Mouse (Mus musculus): Measurements from ENCODE around the gene Med29.
A peak's percentile ranks its signal among the peaks of the same experiment; 100 is the strongest.

Med29 gene

DNA sequence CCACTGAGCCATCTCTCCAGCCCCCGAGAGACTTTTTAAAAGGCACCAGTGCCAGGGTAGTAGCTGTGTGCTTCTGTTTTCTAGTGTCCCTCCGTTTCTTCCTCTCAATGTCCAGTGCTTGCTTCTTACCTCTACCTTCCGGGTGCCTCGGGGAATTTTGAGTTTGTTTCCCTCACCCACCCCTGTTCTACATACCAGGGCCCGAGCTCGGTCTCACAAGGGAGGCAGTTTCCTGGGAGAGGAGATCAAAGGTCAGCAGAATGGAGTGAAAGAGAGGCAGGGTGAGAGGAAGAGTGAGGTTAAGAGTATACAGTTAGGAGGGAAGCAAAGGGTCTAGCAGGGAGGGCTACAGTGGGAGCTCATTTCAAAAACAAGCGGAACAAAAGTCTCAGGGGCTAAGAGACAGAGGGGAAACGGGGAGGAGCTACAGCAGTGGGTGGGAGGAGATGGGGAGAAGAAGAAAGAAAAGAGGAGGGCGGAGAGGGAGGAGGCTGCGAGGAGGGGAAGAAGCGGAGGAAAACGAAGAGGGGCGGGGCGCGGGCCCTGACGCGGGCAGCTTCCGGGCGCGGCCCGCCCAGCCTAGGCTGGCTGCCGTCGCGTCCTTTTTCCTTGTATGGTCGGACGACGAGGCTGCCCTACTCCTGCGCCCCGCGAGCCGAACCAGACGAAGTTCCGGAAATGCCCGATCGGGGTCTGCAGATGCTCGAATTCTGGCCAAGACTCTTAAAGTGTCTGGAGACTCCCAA is 17.2 kb downstream of the Med29 start:
- DNase-seq, result peak; percentile 91

DNA sequence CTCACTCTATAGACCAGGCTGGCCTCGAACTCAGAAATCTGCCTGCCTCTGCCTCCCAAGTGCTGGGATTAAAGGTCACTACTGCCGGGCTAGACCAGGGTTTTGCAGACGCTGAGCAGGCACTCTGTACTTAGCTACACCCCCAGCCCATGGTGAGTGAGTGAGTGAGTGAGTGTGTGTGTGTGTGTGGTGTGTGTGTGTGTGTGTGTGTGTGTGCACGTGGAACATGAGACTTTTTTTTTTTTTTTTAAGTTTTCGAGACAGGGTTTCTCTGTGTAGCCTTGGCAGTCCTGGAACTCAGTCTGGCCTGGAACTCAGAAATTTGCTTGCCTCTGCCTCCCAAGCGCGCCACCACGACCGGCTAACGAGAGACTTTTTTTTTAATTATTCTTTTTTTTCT is 17.9 kb downstream of the Med29 start:
- DNase-seq, result no peak

DNA sequence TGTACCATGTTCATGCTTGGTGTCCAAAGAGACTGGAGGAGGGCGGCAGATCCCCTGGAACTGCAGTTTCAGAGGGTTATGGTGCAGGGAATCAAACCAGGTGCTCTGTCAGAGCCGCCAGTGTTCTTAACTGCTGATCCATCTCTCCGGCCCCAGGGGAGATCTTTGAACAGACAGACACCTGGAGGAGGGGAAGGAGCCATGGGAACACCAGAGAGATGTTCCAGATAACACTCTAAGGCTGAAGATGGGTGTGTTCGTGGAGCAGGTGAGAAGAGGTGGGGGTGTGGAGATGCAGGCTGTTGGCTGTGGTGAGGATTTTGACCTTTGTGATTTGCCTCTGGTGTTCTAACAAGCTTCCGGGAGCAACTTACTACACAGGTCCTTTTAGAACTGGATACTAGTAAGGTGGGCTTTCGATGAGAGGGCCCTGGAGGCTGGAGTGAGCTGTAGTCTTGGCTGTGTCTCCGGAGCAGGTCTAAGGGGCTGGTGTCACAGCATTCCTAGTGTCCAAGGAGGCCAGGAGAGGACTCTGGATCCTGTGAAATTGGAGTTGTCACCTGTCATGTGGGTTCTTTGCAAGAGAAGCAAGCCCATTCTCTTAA is 18.5 kb downstream of the Med29 start:
- no peak for DNase-seq

DNA sequence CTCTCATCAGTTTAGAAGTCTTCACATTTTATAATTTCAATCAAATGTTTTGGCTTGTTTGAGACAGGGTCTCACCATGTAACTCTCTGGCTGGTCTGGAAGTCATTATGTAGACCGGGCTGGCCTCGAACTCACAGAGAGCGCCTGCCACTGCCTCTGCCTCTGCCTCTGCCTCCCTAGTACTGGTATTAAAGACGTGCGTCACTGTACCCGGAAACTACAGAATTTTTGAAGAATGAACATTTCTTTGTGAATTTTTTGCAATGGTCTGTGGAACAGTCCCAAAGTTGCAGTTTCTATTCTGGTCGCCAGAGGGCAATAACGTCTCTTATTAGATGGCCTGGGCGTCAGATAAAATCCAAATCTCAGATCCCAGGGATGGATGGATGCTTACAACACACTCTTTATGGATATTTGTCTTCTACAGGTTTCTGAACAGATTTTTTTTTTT is 19.4 kb downstream of the Med29 start:
- DNase-seq, result peak; percentile 80

DNA sequence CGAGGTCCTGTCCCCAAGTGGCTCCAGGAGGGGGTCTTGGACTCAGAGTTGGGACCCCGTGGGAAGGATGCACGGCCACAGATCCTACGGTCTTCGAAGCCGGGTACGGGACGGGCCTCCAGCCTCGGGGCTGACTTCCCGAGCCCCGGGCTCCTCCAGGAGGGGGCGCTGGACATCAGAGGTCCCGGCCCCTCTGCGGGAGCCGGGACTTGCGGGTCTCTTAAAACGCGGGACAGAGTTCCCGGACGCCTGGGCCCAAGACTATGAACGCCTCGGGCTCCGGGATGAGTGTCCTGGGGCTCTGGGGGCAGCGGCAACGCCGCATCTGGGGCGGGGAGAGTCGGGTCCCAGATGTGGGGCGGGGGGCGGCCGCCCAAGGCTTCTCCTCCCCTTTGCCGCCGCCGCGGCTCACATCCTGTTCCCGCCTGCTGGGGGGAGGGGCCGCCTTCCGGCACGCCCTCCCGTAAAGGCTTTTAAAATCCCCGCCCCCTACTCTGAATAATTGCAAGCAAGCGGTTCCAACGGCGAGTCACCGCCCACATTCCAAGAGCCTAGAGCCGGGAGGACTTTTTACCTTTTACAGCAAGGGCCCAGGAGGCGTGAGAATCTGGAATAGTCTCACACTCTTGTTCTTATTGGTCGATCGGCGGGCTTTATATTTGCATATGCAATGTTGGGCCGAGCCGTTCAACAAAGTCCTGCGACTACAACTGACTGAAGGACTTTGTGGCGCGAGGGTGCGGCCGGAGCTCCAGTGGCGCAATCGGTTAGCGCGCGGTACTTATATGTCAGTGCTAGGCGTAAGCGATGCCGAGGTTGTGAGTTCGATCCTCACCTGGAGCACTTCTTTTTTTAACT is 20.0 kb downstream of the Med29 start, which contains the start of gene Plekhg2:
Gene Plekhg2, minus strand, starts transcription at position 349 of the 858 bp plus-strand sequence.
- peak; percentile 99 for DNase-seq

- peak; percentile 44 for DNase-seq
Observed at GRCm38 (mm10) chr7:28371514-28371989, 21.0 kb downstream of the Med29 start.

DNA sequence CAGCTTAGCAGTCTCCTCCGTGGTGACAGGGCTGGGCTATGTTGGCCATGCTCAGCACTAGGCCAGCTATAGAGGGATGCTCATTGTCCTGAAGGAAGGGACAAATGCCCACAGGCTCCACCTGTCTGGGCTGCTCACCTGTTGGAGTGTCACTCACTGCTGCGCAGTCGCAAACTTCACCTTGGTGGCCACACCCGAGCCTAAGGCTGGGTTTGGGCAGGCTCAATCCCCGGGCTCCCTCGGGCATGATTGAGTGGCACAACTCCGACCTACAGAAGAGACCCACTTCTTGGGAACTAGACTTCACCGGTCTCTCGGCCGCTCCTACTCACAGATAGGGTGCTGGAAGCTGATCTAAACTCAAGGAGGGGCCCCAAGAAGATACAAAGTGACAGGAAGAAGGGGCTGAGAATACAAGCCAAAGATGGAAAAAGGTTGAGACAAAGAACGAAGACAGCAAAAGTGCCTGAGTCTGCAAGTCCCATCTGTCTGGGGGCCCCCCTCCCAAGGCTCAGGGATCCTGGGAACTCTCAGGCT is 21.5 kb downstream of the Med29 start:
- DNase-seq, result no peak

- no peak for DNase-seq
Observed at GRCm38 (mm10) chr7:28370051-28370450, 22.5 kb downstream of the Med29 start.

DNA sequence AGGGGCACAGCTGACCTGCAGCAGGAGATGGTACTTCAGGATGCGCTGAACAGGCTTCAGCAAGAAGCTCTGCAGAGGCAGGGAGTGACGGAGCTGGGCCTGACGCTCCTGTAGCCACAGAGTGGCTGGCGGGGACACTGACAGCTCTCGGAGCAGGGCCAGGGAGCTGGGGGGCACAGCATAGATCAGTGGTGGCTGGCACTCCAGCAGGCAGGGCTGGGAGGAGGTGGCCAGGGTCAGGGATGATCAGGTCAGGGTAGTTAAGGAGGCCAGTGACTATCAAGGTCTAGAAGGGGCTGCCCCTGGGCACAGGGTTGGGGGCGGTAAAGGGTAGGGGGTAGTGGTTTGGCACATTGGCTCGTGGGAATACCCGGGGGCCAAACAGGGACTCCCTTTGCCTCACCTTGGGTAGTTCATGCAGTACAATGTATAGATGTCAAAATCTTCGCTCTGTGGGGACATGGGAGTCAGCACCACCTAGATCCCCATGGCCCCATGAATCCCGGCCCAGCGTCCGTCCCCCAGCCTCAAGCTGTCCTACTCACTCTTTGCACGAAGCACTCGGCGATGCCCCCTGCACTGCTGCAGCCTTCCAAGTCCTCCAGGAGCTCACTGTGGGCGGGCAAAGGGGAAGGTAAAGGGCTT is 24.1 kb downstream of the Med29 start:
- DNase-seq, result no peak

DNA sequence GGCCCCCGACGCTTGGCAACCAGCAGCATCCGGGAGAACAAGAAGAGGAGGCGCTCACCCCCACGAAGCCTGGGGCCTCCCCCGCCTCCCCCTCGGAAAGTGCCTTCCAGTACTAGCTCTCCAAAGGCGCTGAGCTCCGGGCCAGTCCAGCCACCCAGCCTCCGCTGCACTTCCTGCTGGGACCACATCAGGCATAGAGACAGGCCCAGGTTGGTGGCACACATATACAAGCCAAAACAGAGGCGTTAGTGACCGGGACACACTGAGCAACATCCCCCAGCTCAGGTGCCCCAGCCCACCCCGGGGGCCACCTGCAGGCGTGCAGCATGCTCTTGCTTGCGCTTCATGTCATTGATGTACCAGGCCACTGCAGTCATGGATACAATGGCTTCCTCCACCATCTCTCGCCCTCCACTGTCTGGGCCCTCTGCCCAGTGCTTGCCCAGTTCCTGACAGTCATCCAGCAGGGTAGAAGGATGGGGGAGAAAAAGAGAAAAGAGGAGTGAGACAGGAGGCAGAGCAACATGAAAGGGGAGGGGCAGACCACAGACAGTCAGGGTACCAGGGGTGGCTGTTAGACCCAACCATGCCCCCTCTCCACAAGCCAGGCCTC is 24.7 kb downstream of the Med29 start:
- DNase-seq, result no peak

- DNase-seq, result no peak
Observed at GRCm38 (mm10) chr7:28362441-28363060, 30.0 kb downstream of the Med29 start.

GRCm38 (mm10) chr7:28361647-28362341 is 30.7 kb downstream of the Med29 start:
- no peak for DNase-seq

DNA sequence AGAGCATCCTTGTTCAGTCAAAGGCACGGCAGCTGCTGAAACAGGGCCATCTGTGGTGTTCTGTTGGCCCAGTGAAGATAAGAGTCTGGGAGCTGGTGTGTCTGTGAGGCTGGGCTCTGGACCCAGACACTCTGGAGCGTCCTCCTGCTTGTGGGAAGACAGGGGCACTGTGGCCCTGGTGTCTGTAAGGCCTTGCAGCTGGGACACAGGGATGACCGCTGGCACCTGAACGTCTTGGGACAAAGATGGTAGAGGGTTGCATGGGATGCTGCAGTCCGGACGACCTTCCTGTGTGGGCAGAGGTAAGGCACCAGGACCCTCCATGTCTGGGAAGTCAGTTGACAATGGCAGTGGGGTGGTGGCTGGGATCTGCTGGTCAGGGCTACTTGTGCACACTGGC is 32.2 kb downstream of the Med29 start:
- DNase-seq, result no peak

GRCm38 (mm10) chr7:28359854-28360253 is 32.7 kb downstream of the Med29 start:
- DNase-seq, result no peak

DNA sequence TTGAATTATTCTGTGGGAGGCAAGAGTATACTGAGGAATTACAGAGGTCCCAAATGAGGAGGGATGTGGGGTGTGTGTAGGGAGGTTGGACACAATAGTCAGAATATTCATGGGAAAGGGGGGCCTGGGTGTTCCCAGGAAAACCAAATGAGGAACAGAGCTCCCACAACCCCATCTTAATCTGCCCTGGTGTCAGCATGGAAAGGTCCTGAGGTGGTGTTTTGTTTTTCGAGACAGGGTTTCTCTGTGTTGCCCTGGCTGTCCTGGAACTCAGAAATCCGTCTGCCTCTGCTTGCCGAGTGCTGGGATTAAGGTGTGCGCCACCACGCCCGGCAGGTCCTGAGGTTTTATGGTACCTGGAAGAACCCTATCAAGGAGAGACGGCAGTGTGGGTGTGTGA is 34.1 kb downstream of the Med29 start:
- DNase-seq, result no peak

GRCm38 (mm10) chr7:28357984-28358383 is 34.5 kb downstream of the Med29 start:
- DNase-seq, result no peak

DNA sequence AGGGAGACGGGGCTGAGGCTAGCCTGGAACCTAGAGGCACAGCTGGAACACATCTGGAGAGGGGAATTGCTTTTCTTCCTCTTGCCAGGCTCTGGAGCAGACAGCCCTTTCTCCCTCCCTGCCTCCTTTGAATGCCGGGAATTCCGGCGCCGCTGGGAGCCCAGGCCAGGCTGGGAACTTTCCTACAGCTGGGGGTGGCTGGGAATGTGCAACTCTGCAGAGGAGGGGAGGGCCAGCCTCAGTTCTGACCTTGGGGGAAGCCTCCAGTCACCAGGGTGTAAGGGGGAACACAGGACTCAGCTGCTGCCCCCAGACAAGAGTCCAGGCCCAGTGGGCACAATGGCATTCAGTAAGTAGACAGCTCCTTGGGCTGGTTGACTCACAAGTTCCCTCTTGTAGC is 35.5 kb downstream of the Med29 start:
- DNase-seq, result peak; percentile 44

- DNase-seq, result no peak
Observed at GRCm38 (mm10) chr7:28355221-28355620, 37.3 kb downstream of the Med29 start.

DNA sequence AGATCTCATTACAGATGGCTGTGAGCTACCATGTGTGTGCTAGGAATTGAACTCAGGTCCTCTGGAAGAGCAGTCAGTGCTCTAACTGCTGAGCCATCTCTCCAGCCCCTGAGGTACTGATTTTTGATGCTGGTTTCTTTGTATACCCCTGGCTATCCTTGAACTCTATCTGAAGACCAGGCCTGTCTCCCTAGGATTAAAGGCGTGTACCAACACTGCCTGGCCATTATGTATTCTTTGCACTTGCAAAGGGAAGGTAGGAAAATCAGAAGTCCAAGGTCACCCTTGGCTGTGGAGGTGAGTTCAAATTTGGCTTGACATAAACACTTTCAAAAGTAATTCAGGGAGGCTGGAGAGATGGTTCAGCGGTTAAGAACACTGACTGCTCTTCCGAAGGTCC is 37.9 kb downstream of the Med29 start:
- no peak for DNase-seq

DNA sequence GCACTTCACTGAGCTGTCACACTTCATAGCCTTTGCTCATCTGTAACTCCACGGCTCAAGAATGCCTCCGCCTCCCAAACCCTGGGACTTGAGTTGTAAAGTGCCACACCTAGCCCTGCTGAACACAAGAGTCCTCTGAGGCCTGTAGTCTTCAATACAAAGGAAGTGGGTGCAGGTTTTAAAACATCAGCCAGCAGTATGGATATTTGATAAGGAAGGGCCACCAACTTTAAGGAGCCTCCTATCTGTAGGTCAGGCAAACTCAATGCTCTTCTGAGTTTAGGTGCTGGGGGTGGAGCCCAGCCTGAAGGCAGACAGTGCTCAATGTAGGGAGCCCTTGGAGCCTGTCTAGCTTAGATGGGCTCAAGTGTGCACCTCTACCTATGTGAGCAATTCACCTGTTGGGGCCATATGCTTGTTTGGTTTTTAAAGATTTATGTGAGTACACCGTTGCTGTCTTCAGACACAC is 38.4 kb downstream of the Med29 start:
- DNase-seq, result no peak

DNA sequence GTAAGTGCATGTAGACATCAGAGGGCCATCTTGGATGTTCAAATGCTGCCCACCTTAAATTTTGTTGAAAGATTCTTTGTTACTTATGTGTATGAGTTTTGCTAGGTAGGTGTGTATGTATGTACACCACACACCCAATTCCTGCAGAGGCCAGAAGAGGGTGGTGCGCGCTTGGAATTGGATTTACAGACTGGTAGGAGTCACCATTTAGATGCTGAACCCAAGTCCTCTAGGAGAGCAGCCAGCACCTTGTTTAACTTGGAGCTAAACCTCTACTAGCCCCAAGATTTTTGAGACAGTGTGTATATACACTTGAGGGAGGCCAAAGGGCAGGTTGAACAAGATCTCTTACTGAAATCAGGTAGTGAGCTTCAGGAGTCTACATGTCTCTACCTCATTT is 39.2 kb downstream of the Med29 start:
- no peak for DNase-seq

Data from kidney, adult 18-20 months (tissue).